Mouse (Mus musculus) T-helper 17 cell (primary cell): ENCODE measurements at regions not wholly inside any gene's neighbourhood (a gene's known extent, or its start where the extent isn't known, plus 50 kb on each side); places are given as distances from the start of the nearest gene placed in this dataset.
"Not testable (repeated sequence)": the region's sequence is repeated elsewhere in the genome, so short reads cannot be mapped to it uniquely, and the experiment has no call there.

Experiments
- in situ Hi-C, 2 experiments: fragments of 300-600 bp; cut with MboI, MseI; formaldehyde crosslinking; loops; 1 replicate in 1 of 2; 2 replicates in 1 of 2; pipeline ENCODE4 v1.15.1; 2025; ENCODE audit warnings: high pct_unique_total_duplicates in 2 of 2

DNA sequence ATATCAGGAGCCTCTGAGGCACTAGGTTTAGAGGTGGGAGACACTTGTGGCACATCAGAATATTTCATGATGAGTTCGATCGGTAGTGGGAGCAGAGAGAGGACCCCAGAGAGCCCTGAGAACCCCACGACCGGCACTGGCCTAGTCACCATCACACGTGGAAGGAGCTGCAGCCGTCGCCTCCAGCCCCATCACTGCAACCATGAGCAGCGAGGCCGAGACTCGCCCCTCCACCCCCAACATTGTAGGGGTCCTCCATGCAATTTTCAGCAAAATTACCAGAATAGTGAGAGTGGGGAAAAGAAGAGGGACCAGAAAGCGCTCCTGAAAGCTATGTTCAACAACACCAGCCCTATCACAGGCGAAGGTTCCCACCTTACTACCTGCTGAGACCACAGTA, 297.0 kb downstream of the Edem1 start:
- in situ Hi-C loops = no loop called here

GRCm38 (mm10) chr6:109127203-109127602, 298.8 kb downstream of the Edem1 start:
- in situ Hi-C loops = no loop called here

GRCm38 (mm10) chr6:109146111-109146510, 317.7 kb downstream of the Edem1 start:
- in situ Hi-C loops = no loop called here

DNA sequence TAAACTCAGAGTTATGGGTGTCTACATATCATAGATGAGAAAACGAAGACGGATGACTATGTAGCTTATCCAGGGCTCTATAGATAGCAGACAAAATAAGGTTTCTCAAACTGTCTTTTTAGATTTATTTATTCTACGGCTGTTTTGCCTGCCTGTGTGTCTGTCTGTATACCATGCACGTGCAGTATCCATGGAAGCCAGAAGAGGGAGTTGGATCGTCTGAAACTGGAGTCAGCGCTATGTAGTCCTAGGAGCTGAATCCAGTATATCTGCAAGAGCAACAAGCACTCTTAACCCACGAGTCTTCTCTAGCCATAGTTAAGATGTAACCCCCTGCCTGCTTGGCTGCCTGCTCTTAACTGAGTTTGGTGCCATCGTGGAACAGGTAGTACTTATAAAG, 320.6 kb downstream of the Edem1 start:
- in situ Hi-C loops = no loop called here

DNA sequence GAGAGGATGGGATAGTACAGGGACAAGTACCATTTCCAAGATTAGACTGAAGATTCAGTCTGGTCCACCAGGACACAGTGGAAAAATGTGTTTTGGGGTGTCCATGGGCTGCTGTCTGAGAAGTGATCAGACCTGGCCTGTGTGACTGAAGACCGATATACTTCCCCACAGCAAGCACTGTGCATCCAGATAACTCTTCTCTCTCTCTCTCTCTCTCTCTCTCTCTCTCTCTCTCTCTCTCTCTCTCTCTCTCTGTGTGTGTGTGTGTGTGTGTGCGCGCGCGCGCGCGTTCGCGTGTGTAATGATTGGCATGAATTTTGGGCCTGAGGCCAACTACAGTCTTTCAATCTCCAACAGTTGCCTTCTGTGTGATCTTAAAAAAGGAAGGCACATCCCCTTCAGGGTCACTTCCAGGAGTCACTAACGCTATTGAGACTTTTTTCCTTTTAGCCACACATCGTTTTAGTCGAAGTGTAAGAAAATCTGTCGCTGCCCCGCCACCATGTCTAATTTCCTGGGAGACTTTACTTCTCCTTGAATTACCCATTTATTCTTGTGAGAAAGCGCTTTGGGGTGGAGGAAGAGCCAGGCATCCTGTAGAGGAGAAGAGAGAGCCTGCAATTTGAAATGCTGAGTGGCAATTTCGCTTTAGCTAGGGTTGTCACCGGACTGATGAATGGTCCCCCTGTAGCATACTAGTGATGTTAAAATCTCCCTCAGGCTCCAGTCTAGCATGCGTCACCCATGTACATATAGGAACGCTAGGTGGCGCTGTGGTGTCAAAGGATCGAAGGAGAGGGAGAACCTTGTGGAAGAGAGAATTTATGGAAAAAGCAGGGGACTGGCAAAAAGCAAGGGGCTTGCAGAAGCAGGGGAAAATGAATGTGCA, 321.8 kb downstream of the Edem1 start:
- in situ Hi-C loops = no loop called here

DNA sequence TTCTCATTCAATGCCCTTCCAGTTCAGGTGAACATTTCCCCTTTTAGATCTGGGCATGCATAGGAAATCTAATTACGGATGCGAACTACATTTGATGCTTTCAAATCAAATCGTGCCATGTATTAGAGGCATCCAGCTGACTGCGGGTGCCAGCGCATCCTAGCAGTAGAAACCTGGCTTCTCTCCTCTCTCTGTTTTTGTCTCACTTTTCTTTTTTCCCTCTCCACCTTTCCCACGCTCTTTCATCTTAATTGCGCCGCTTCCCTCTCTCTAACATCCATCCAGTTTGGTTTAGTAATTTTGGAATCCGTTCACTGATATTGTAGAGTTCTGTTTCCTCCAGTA, 322.4 kb downstream of the Edem1 start:
- in situ Hi-C loops = no loop called here

- in situ Hi-C loops = no loop called here
Measured at GRCm38 (mm10) chr6:109153624-109154023, 325.2 kb downstream of the Edem1 start.

DNA sequence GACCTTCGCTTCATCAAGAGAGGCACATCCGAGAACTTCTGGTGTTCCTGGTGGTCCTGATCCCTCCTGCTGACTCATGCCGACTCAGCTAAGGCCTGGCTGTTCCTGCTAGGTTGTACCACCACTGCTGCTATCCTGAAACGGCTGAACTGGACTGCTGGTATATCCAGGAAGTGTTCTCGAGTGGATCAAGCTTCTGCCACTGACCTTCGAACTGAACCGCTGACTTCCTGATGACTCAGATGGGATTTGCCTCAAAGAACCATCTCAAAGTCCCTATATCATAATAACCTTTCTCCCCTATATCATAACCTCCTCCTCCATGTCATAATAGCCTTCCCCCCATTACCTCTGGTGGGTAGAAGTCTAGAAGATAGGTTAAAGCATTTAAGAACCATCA, 331.1 kb downstream of the Edem1 start:
- in situ Hi-C loops = no loop called here

GRCm38 (mm10) chr6:109167439-109167838, 339.0 kb downstream of the Edem1 start:
- in situ Hi-C loops = no loop called here

DNA sequence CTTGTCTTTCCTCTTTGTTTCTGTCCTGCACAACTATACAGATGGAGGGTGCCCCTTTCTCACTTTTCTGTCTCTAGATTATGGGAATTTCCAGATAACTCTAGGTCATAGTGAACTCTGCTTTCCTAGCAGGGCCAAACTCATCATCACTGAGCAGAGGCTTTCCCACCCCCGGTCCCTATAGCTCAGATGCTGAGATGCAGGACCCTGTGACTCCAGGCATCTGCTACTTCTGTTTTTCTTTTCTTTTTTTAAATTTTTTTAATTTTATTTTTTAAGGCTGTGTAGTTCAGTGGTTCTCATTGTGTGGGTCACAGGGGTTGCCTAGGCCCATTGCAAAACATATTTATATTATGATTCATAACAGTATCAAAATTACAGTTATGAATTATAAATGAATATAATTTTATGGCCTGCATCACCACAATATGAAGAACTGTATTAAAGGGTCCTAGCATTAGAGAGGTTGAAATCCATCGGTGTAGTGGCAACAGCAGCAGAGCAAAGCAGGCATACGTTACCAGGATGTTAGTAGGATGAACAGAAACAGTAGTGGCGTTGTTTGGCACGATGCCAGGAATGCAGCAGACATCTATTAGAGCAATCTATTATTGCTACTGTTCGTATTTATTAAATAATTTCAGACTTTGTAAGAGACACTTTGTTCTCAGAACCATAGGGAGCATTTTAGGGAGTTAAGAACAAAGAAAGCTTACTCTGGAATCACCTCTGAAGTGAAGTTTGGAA, 343.8 kb downstream of the Edem1 start:
- in situ Hi-C loops = no loop called here

GRCm38 (mm10) chr6:109173015-109173414, 344.6 kb downstream of the Edem1 start:
- in situ Hi-C loops = no loop called here

DNA sequence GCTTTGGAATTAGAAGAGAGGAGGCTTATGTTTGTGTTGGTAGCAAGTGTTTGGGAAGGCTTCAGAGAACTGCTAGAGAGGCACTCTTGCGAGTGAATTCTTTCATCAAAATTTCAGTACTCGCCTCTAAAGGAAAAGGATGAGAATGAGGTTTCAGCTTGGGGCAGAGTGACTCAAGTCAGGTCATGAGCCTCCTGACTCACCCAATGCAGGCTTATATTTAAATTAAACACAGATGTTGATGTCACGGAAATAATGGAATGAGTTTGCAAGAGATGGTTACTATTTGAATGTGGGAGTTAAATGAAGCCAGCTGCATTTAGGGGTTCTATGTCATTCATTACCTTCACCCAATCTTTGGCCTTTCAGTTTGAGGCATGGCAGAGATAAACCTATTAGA, 348.4 kb downstream of the Edem1 start:
- in situ Hi-C loops = no loop called here

DNA sequence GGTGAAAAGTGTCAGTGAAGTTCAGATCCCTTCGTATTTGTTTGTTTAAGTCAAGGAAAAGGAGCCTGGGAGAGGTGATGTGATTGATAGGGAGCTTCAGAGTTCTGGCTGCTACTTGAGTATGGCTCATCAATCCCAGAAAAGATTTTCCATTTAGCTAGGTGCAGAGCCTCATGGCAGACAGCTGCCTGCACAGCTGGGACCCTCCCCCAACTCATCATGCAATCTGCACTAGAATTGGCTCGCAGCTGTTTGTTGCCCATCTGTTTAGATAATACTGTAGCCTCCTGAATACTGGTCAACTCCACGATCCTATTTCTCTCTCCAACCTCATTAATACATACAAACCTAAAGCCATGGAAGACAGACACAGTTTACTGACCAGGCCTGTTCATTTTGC, 354.4 kb downstream of the Edem1 start:
- in situ Hi-C loops = no loop called here

GRCm38 (mm10) chr6:109193061-109193460, 364.6 kb downstream of the Edem1 start:
- in situ Hi-C loops = not testable (repeated sequence)

DNA sequence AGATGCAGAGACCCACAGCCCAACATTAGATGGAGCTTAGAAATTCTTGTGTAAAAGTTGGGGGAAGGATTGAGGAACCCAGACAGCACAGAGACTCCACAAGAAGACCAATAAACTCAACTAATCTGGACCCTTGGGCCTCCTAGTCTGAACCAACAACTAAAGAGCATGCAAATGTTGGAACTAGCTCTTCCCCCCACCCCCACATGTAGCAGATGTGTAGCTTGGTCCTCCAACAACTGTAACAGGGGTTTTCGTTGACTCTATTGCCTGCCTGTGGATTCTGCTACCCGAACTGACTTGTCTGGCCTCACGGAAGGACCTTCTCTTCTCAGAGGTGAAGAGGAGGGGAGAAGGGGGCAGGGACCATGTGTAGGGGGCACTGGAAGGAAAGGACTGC, 365.2 kb downstream of the Edem1 start:
- in situ Hi-C loops = no loop called here

DNA sequence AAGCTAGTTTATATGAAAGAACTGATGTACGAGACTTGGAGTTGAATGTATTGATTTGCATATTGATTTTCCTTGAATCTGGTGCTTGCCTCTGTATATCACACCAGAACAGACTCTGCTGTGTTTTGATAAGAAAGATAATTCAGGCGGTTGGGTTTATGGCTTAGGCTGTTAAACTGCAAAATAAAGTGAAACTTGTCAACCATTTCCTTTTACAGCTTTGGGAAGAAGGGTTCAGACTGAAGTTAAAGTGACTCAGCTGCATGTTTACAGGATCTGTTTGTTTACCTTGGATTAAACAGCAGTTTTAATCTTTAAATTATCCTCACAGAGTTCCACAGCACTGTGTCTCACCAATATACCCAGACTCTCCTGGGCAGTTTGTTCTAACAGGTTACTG, 381.3 kb downstream of the Edem1 start:
- in situ Hi-C loops = loop anchor here in 1 of 2 experiments (25.0 kb wide), 1 partner anchor 1603 kb away; no protein-coding TSS in a partner anchor

DNA sequence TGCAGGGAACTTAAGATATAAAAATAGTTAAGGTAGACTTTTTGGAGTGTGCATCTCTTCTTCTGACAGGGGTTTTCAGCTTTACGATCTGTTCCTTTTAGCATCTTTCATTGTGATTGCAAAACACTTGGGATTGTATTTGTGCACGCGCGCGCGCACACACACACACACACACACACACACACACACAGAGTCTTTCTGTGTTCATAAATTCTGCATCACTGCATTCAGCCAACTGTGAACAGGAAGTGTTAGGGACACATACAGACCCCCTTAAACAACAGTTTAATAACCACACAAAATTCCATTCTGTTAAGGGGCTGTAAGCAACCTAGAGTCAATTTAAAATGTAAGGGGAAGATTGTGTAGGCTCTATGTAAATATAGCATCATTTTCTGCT, 401.9 kb downstream of the Edem1 start:
- in situ Hi-C loops = no loop called here

DNA sequence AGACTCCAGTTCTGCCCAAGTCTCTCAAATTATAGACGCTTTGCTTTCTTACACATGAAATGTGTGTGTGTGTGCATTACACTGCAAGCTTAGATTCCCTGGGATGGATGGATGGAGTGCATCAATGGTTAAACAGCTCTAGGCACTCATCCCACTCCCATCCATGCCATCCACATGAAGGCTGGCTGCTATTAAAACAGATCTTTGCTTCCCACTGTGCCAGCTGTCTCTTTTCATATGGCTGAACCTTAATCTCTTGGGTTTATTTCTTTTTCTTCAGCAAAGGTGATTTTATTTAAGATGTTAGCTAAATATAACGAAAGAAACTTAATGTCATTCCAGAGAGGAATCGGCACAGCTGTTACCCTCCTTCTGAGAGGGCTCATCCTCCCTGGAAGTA, 405.0 kb downstream of the Edem1 start:
- in situ Hi-C loops = no loop called here

- in situ Hi-C loops = no loop called here
Measured at GRCm38 (mm10) chr6:109245666-109246065, 417.2 kb downstream of the Edem1 start.

GRCm38 (mm10) chr6:109246510-109246909, 418.1 kb downstream of the Edem1 start:
- in situ Hi-C loops = not testable (repeated sequence)
